Mouse (Mus musculus) retina, postnatal 1 day (tissue): ENCODE data around the gene Ptges3.
A peak's percentile ranks its signal among the peaks of the same experiment; 100 is the strongest.
"Not testable (repeated sequence)": the region's sequence is repeated elsewhere in the genome, so short reads cannot be mapped to it uniquely, and the experiment has no call there.

ENCODE experiments used
- DNase-seq: peaks from one replicate; pipeline ENCODE4 v3.0.0-alpha.2; 2012

Gene Ptges3

DNA sequence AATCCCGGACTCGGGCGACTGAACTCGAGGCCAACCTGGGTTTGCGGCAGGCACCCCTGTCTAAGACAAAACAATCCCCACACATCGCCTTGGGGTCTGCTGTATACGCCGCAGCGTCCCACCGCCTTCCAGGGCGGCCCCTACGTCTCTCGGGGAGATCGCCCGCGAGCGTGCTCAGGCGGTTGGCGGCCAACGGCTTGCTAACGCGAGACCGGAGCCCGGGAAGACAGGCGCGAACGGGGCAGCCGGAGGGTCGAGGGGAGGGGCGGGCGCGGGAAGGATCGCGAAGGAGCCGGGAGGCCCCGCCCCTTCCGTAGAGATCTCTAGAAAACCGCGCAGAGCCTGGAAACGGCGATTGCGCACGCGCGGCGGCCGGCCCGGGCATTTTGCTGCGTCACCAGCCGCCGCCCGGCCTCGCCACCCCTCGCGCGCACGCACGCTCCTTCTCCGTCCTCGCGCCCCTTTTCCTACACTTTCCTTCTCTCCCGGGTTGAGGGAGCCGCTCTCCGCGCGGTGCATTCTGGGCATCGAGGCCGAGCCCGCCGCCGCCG is at the start of gene Ptges3:
Gene Ptges3 (plus strand): TSS at position 354 of the 551 bp plus-strand sequence.
- DNase-seq: peak; percentile 98

- DNase-seq: no peak
Measured at GRCm38 (mm10) chr10:128009735-128010134, 49.0 kb upstream of the Ptges3 start.

DNA sequence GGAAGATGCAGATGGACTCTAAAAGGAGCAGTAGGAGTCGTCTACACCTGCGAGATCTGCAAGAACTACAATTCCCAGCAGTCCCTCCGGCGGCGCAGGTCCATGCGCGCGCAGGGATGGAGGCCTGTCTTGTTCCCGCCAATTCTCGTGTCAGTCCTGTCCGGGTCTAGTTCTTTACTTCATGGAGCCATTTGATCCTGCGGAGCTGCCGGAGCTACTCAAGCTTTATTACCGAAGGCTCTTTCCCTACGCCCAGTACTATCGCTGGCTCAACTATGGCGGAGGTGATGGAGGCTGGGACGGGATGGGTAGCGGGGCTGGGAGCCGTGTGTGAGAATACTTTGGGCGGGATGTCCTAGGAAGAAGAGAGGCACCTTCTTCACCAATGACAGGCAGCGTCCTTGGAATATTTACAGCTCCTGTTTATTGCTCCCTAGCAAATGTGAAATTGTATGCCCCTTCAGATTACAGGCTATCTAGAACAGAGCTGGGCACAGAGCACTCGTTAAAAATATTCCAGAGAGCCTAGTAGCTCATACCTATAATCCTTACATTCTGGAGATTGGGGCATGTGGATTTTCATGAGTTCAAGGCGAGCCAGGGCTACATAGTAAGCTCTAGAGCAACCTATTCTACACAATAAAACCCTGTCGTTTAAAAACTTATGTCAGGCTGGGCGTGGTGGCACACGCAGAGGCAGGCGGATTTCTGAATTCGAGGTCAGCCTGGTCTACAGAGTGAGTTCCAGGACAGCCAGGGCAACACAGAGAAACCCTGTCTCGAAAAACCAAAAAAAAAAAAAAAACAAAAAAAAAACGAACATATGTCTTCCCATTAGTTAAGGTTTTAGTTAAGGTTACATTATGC is 43.5 kb upstream of the Ptges3 start, which contains the start of gene Prim1:
Gene Prim1 (plus strand): TSS at position 101 of the 867 bp plus-strand sequence.
- peak; percentile 88 for DNase-seq

GRCm38 (mm10) chr10:128022196-128022595 is 36.6 kb upstream of the Ptges3 start:
- no peak for DNase-seq

GRCm38 (mm10) chr10:128023496-128023895 is 35.3 kb upstream of the Ptges3 start:
- DNase-seq: no peak

- DNase-seq: no peak
Measured at GRCm38 (mm10) chr10:128029931-128030330, 28.8 kb upstream of the Ptges3 start.

GRCm38 (mm10) chr10:128030860-128031259 is 27.9 kb upstream of the Ptges3 start:
- no peak for DNase-seq

- DNase-seq: peak; percentile 10
Measured at GRCm38 (mm10) chr10:128036746-128037425, 21.9 kb upstream of the Ptges3 start.

DNA sequence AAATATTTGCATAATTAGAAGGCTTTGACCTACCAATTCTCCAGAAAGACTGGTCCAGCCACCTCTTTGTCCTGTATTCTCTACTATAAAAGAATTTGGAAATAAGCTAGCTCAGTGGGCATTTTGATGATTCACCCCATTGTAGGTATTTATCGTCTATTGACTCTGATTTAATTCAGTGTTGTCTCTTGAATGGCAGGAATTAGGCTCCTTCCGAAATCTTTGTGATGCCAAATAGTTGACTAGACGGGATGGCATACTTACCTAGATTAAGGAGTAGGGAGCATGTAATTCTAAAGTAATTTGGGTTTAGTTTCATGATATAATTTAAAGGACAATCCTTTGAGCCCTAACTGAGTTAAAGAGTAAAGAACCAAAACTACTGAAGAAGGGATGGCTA is 20.8 kb upstream of the Ptges3 start:
- no peak for DNase-seq

- no peak for DNase-seq
Measured at GRCm38 (mm10) chr10:128039167-128039566, 19.6 kb upstream of the Ptges3 start.

DNA sequence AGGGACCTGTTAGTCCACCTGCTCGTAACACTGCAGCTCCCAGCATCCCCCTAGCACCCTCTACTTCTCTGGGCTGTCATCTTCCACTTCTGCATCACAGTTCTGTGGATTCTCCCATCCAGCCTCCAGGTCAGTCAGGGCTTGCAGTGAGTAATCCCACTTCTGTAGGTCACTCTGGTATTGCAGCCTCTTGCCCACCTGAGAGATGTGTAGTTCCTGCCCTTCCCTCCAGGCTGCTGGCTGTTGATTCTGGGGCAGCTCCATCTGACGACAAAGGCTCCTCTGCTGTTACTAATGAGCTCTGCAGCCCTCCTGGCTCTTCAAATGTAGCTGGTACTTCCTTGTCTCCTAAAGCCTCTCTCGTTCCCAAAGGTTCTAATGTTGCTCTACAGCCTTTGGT is 18.9 kb upstream of the Ptges3 start:
- DNase-seq: no peak

DNA sequence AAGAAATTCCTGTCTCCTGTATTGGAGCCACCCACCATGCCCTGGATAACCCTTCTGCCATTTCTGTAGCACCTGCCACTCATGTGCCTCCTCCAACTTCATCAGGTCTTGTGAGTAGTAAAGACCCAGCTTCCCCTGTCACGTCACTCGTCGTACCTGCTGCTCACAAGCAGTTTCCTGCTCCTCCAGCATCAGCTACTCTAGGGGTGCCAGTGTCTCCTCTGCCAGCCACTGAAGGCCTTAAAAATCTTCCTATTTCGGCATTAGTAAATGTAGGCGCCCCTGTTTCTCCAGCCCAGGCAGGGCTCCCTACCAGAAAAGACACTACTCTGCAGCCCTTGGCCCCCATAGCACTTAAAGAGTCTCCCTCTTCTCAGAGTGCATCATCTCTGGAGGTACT is 18.5 kb upstream of the Ptges3 start:
- no peak for DNase-seq

GRCm38 (mm10) chr10:128041636-128042035 is 17.1 kb upstream of the Ptges3 start:
- no peak for DNase-seq

DNA sequence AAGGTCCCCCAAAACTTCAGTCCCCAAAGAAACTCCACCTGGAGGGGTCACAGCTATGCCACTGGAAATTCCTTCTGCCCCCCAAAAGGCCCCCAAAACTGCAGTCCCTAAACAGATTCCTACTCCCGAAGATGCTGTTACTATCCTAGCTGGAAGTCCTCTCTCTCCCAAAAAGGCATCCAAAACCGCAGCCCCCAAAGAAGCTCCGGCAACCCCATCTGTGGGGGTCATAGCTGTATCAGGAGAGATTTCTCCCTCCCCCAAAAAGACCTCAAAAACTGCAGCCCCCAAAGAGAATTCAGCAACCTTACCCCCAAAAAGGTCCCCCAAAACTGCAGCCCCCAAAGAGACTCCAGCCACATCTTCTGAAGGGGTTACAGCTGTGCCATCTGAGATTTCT is 16.3 kb upstream of the Ptges3 start:
- no peak for DNase-seq

- no peak for DNase-seq
Measured at GRCm38 (mm10) chr10:128043041-128043835, 15.5 kb upstream of the Ptges3 start.

DNA sequence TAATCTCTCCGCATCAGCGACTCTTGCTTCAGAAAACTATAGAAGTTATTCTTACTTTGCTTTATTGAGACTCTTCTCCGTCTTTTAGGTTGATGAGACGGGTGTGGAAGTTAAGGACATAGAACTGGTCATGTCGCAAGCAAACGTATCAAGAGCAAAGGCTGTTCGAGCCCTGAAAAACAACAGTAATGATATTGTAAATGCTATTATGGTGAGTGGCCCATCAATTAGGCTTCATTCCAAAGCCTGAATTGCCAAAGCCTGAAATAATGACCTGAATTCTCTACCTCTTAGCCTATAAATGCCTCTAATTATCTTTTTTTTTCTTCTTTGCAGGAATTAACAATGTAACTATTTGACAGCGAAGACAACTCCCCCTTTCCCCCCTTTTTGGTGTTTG is 10.6 kb upstream of the Ptges3 start:
- DNase-seq: no peak

DNA sequence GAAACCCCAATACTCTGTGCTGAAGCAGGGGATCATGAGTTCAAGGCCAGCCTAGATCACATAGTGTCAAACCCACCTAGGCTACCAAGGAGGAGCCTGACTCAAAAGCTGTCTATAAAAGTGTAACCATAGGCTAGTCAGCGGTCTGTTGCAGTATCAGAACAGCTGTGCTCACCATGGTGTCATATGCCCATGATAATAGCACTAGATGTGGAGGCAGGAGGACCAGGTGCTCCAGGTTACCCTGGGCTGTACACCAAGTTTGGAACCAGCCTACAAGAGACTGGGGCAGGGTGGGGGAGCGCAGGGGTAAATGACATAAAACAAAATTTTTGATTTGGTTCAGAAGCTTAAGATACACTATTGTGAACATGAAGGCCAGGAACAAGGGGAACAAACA is 9.0 kb upstream of the Ptges3 start:
- DNase-seq: no peak

DNA sequence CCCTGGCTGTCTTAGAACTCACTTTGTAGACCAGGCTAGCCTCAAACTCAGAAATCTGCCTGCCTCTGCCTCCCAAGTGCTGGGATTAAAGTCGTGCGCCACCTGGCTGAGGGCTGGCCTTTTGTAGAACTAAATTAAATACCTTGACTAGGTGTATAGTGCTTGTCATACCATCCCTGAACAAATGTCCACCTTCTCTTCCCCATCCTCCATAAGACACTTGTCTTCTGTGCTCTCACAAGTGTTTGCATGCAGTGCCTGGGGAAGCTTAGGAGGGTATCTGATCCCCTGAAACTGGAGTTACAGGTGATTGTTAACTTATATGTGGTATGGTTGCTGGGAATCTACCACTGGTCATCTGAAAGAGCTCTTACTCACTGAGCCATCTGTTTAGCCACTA is 8.4 kb upstream of the Ptges3 start:
- no peak for DNase-seq

DNA sequence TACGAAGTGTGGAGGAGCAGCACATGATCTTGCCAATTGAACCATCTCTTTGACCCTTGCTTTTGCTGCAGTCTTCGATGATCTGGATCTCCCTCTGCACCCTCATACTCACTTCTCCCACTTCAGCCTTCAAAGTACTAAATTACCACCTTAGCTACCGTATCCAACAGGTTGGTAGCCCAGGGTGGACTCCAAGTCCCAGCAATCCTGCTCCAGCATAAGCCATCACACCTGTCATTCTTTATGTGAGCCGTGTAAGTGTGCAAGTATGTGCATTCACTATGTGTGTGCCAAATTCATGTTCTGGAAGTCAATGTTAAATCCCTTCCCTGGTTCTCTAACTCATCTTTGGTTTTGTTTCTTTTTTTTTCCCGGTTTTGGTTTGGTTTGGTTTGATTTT is 7.2 kb upstream of the Ptges3 start:
- no peak for DNase-seq

GRCm38 (mm10) chr10:128052136-128052535 is 6.6 kb upstream of the Ptges3 start:
- not testable (repeated sequence) for DNase-seq

GRCm38 (mm10) chr10:128053001-128053400 is 5.8 kb upstream of the Ptges3 start:
- no peak for DNase-seq

- DNase-seq: no peak
Measured at GRCm38 (mm10) chr10:128058184-128058583, 570 bp upstream of the Ptges3 start.
